13 mouse cellular contexts compared by ENCODE assay signal in the genomic region with DNA sequence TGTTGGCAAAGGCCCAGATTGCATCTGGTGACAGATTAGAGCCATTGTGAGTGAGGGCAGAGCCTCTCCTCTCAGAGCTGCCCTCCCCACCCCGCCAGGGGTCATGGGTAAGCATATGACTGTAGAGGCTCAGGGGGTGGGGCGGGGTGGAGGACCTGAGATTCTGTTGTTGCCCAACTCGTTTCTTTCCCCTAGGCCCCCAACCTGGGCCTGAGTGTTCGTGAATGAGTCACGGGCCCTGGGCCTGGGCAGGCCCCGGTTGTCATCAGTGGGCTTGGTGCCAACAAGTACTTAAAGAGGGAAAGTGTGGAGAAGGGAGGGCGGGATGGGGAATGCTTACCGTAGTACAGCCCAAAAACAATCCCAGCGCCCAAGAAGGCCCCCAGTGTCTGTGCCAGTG. TPM values are rescaled to one million over a fixed set of nuclear protein-coding genes. Genes with fewer than 3 reads are reported as not detected.
DNase-seq lines count a peak whose midpoint lies in the region.
"Had no signal": no experiment of that assay in that cellular context is flagged by ENCODE, and none has a peak within 500 bp of the region (broad histone marks: within the 10 kb centered on the region; RNA-seq: fewer than 3 reads in every experiment).

No protein-coding gene starts in this region.

- DNase-seq in adrenal gland, adult (ENCODE audit: inconsistent age in 2 of 2, low spot score in 1 of 2) = peak; percentile 48 to 74
- DNase-seq in adrenal gland, adult 8-10 months = no peak
- peak; percentile 42 for DNase-seq in retina, postnatal 1 day
- no peak for DNase-seq in retina, embryonic 14.5 days (ENCODE audit: low spot score)
- DNase-seq in lung, postnatal 10 days = peak; percentile 65
- DNase-seq in layer of hippocampus, postnatal 25 days (ENCODE audit: extremely low spot score in 1 of 2, low spot score in 1 of 2) = no peak
- DNase-seq in right cerebral cortex, postnatal 10 days (ENCODE audit: low spot score in 2 of 2) = no peak
- DNase-seq in layer of hippocampus, adult 9-11 months = no peak
- DNase-seq: cerebellum, adult 11-12 months; kidney, adult 11 months; thymus, postnatal 4 days had no signal

RNA-seq across cellular contexts. Expression of gene Aqp3, which starts 3.6 kb away (rescaled TPM):
- under 1 TPM in 2 of 4 experiments, not detected in 2; 0.16 to 0.31 TPM for total RNA-seq in adrenal gland, adult 8-10 months (2022)
- not detected for total RNA-seq in layer of hippocampus, postnatal 25 days (2021)
- total RNA-seq: gastrocnemius, adult 8-10 months; left cerebral cortex, adult 2 months had no signal

RNA-seq across cellular contexts. Expression of gene Nol6, which starts 29.9 kb away (rescaled TPM):
- 10 to 100 TPM; 61.8 to 79.3 (median 70.7) TPM for total RNA-seq in adrenal gland, adult 8-10 months (2022)
- total RNA-seq in layer of hippocampus, postnatal 25 days (2021) = 100 to 1,000 TPM; 101 to 103 TPM

RNA-seq across cellular contexts. Expression of gene Ube2r2, which starts 41.2 kb away (rescaled TPM):
- 100 to 1,000 TPM in 3 of 4 experiments, 10 to 100 TPM in 1; 94.5 to 119 (median 105) TPM for total RNA-seq in adrenal gland, adult 8-10 months (2022)
- 10 to 100 TPM; 76.4 to 77.5 TPM for total RNA-seq in layer of hippocampus, postnatal 25 days (2021)

RNA-seq across cellular contexts. Expression of gene Aqp7, which starts 46.4 kb away (rescaled TPM):
- total RNA-seq in adrenal gland, adult 8-10 months (2022) = 10 to 100 TPM in 3 of 4 experiments, 1 to 10 TPM in 1; 7.3 to 30.3 (median 14.6) TPM
- total RNA-seq in layer of hippocampus, postnatal 25 days (2021) = not detected
- total RNA-seq: left cerebral cortex, adult 2 months had no signal

Comparison
In these comparisons a context has a peak if more than half of its experiments do, and no peak if none do; other contexts are left out.
1. DNase-seq: peak in adrenal gland, adult (2 of 2), retina, postnatal 1 day (single experiment) and lung, postnatal 10 days (single experiment); none in adrenal gland, adult 8-10 months (single experiment), retina, embryonic 14.5 days (single experiment), layer of hippocampus, postnatal 25 days (0 of 2), right cerebral cortex, postnatal 10 days (0 of 2) and layer of hippocampus, adult 9-11 months (single experiment).